Mouse (Mus musculus) thymus, adult 2 months (tissue): ENCODE measurements around the gene Actr3.

Experiments
- CTCF ChIP-seq: fragments of 200-500 bp; IDR thresholded peaks from 2 replicates; pipeline ENCODE4 v1.5.1; 2012; ENCODE audit warnings: mild to moderate bottlenecking, control low read depth, low read length, moderate library complexity, borderline replicate concordance; ENCODE audit not compliant: control insufficient read depth, poor library complexity, insufficient read depth; ENCODE audit errors: extremely low read depth
- POLR2A ChIP-seq: fragments of 200-500 bp; IDR thresholded peaks from 2 replicates; pipeline ENCODE4 v1.6.1; 2012; ENCODE audit warnings: mild to moderate bottlenecking, low read length, control low read depth, moderate library complexity; ENCODE audit not compliant: control insufficient read depth, poor library complexity, insufficient read depth; ENCODE audit errors: extremely low read depth

DNA sequence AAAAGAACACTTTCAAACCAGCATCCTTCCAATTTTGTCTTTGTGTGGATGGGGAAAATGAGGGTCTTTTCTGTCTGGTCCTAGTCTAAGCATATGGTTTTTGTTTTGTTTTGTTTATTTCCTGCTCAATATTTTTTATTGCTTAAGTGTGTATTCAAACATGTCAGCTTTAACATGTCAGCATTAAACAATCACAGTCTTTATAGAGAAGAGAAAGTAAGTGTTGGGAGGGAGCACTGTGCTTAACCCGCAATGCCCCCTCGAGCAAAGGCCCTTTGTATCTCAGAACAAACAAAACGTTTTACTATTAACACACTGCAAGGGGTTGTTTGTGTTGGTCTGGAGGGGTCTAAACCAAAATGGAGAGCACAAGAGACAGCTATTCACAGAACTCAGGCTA is 47.2 kb downstream of the Actr3 start:
- TF ChIP-seq CTCF (no peak), POLR2A (no peak)
